Mouse (Mus musculus) cortical plate, adult 2 months (tissue): Measurements from ENCODE around the gene Tnfrsf19.

Source experiments
- CTCF ChIP-seq: fragments of 200-500 bp; IDR thresholded peaks from 2 replicates; pipeline ENCODE4 v1.5.1; 2011; ENCODE audit warnings: mild to moderate bottlenecking, control low read depth, low read length; ENCODE audit not compliant: insufficient read depth; ENCODE audit errors: extremely low read depth
- POLR2A ChIP-seq: fragments of 200-500 bp; IDR thresholded peaks from 2 replicates; pipeline ENCODE4 v1.6.1; 2011; ENCODE audit warnings: mild to moderate bottlenecking, low read length, control low read depth; ENCODE audit not compliant: insufficient read depth; ENCODE audit errors: extremely low read depth

- TF ChIP-seq POLR2A (no peak), CTCF (no peak)
Measured at GRCm38 (mm10) chr14:61092073-61092472, 45.8 kb upstream of the Tnfrsf19 start.
